27 mouse cellular contexts compared by ENCODE assay signal in the genomic region with DNA sequence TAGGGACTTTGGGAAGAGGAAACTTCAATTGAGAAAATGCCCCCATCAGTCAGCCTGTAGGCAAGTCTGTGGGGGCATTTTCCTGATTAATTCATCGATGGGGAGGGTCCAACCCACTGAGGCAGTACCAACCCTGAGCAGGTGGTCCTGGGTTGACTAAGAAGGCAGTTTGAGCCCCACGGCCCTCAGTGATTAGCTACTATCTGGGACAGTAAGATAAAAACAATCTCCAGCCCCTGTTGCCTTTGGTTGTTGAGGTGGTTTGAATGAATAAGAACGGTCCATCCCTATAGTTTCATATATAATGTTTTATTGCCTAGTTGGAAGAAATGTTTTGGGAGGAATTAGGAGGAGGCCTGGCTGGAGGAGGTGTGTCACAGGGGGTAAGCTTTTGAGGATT. TPM values are rescaled to one million over a fixed set of nuclear protein-coding genes. Genes with fewer than 3 reads are reported as not detected.
DNase-seq lines count a peak whose midpoint lies in the region; ATAC-seq lines count a peak whose summit lies in the region.
"Had no signal": no experiment of that assay in that cellular context is flagged by ENCODE, and none has a peak within 500 bp of the region (broad histone marks: within the 10 kb centered on the region; RNA-seq: fewer than 3 reads in every experiment).

No protein-coding gene starts in this region.

- no peaks in the 10 kb centered on the region for H3K27me3 ChIP-seq in heart, embryonic 16.5 days (ENCODE audit: control insufficient read depth, insufficient read depth, low read length)
- no peaks in the 10 kb centered on the region for H3K27me3 ChIP-seq in liver, embryonic 16.5 days (ENCODE audit: control insufficient read depth, insufficient read depth, low read depth, low read length)
- peaks cover 9% of the 10 kb centered on the region for H3K27me3 ChIP-seq in liver, embryonic 12.5 days (replicated peaks)
- no peaks in the 10 kb centered on the region for H3K27me3 ChIP-seq in lung, embryonic 16.5 days (ENCODE audit: control insufficient read depth, insufficient read depth, low read depth, low read length)
- H3K27me3 ChIP-seq: embryonic facial prominence, embryonic 12.5 days; embryonic facial prominence, embryonic 15.5 days; heart, embryonic 13.5 days had no signal

- ATAC-seq in heart, embryonic 16.5 days (replicated peaks; ENCODE audit: extremely low read depth, insufficient read depth, low FRiP score), result no peak
- peak; percentile 57 for ATAC-seq in liver, embryonic 16.5 days (ENCODE audit: low read depth)
- ATAC-seq in liver, embryonic 12.5 days, result no peak
- ATAC-seq in lung, embryonic 16.5 days (ENCODE audit: low read depth), result no peak
- ATAC-seq: forebrain, embryonic 14.5 days; forebrain, postnatal 0 days; hindbrain, postnatal 0 days; Patski had no signal

- H3K9ac ChIP-seq in heart, embryonic 16.5 days (ENCODE audit: low read length), result no peak overlapping the region
- H3K9ac ChIP-seq in liver, embryonic 16.5 days (ENCODE audit: low read depth, low read length), result no peak overlapping the region
- no peak overlapping the region for H3K9ac ChIP-seq in liver, embryonic 12.5 days
- H3K9ac ChIP-seq in lung, embryonic 16.5 days (ENCODE audit: low read length), result no peak overlapping the region; the same call in 1 of the 2 replicates
- H3K9ac ChIP-seq: embryonic facial prominence, embryonic 12.5 days; embryonic facial prominence, embryonic 15.5 days; forebrain, postnatal 0 days; heart, embryonic 13.5 days; hindbrain, embryonic 14.5 days had no signal

- H3K36me3 ChIP-seq in heart, embryonic 16.5 days (ENCODE audit: control insufficient read depth, insufficient read depth), result no peaks in the 10 kb centered on the region
- no peaks in the 10 kb centered on the region for H3K36me3 ChIP-seq in liver, embryonic 16.5 days (ENCODE audit: control insufficient read depth, insufficient read depth)
- no peaks in the 10 kb centered on the region for H3K36me3 ChIP-seq in liver, embryonic 12.5 days
- H3K36me3 ChIP-seq in lung, embryonic 16.5 days (ENCODE audit: control insufficient read depth, insufficient read depth, low read length), result no peaks in the 10 kb centered on the region
- H3K36me3 ChIP-seq: embryonic facial prominence, embryonic 12.5 days; embryonic facial prominence, embryonic 15.5 days; heart, embryonic 13.5 days had no signal

- H3K4me2 ChIP-seq in heart, embryonic 16.5 days (ENCODE audit: low read depth, low read length), result no peak overlapping the region
- H3K4me2 ChIP-seq in liver, embryonic 16.5 days (ENCODE audit: low read depth, low read length), result no peak overlapping the region
- H3K4me2 ChIP-seq in liver, embryonic 12.5 days, result no peak overlapping the region
- no peak overlapping the region for H3K4me2 ChIP-seq in lung, embryonic 16.5 days (ENCODE audit: low read depth, low read length)
- H3K4me2 ChIP-seq: embryonic facial prominence, embryonic 12.5 days; embryonic facial prominence, embryonic 15.5 days; heart, embryonic 13.5 days; hindbrain, embryonic 14.5 days had no signal

- peaks cover 9% of the 10 kb centered on the region for H3K4me1 ChIP-seq in heart, embryonic 16.5 days (ENCODE audit: control insufficient read depth, insufficient read depth, low read length)
- H3K4me1 ChIP-seq in liver, embryonic 16.5 days (ENCODE audit: control insufficient read depth, low read depth, low read length), result peaks cover 4% of the 10 kb centered on the region
- H3K4me1 ChIP-seq in liver, embryonic 12.5 days, result peaks cover 26% of the 10 kb centered on the region
- peaks cover 35% of the 10 kb centered on the region for H3K4me1 ChIP-seq in lung, embryonic 16.5 days (replicated peaks; ENCODE audit: control insufficient read depth, insufficient read depth, low read length)
- H3K4me1 ChIP-seq: embryonic facial prominence, embryonic 12.5 days; embryonic facial prominence, embryonic 15.5 days had no signal

- no peaks in the 10 kb centered on the region for H3K9me3 ChIP-seq in heart, embryonic 16.5 days (replicated peaks; ENCODE audit: control insufficient read depth, low read length)
- H3K9me3 ChIP-seq in liver, embryonic 16.5 days (replicated peaks; ENCODE audit: control insufficient read depth, low read length), result no peaks in the 10 kb centered on the region
- no peaks in the 10 kb centered on the region for H3K9me3 ChIP-seq in liver, embryonic 12.5 days (replicated peaks)
- H3K9me3 ChIP-seq in lung, embryonic 16.5 days (ENCODE audit: control insufficient read depth, low read length), result no peaks in the 10 kb centered on the region
- H3K9me3 ChIP-seq: embryonic facial prominence, embryonic 12.5 days; embryonic facial prominence, embryonic 15.5 days; heart, embryonic 13.5 days had no signal

- DNase-seq in heart, postnatal 4 days, result no peak
- no peak for DNase-seq in lung, postnatal 14 days
- no peak for DNase-seq in gastrocnemius, postnatal 4 days (ENCODE audit: low spot score in 2 of 2)
- DNase-seq: adrenal gland, postnatal 14 days; cerebellum, adult 11 months; cerebellum, adult 2 months; cerebellum, adult 9-11 months; cerebellum, postnatal 25 days; forebrain, postnatal 0 days; gastrocnemius, postnatal 14 days; heart, postnatal 10 days; heart, postnatal 36 days had no signal

- H3K4me3 ChIP-seq in heart, embryonic 16.5 days (ENCODE audit: low read length), result no peak overlapping the region
- H3K4me3 ChIP-seq in liver, embryonic 16.5 days (ENCODE audit: low read depth, low read length), result no peak overlapping the region
- no peak overlapping the region for H3K4me3 ChIP-seq in liver, embryonic 12.5 days
- no peak overlapping the region for H3K4me3 ChIP-seq in lung, embryonic 16.5 days (ENCODE audit: low read length)
- H3K4me3 ChIP-seq: embryonic facial prominence, embryonic 12.5 days; embryonic facial prominence, embryonic 15.5 days; gastrocnemius, adult 2 months; heart, embryonic 13.5 days had no signal

- peak overlapping the region; percentile 9; the same call in 1 of the 2 replicates for H3K27ac ChIP-seq in heart, embryonic 16.5 days (ENCODE audit: low read length)
- no peak overlapping the region for H3K27ac ChIP-seq in liver, embryonic 16.5 days (ENCODE audit: low read length)
- H3K27ac ChIP-seq in liver, embryonic 12.5 days, result no peak overlapping the region
- peak overlapping the region; percentile 93 for H3K27ac ChIP-seq in lung, embryonic 16.5 days (ENCODE audit: low read length)
- H3K27ac ChIP-seq: embryonic facial prominence, embryonic 12.5 days; embryonic facial prominence, embryonic 15.5 days; gastrocnemius, adult 2 months; hindbrain, embryonic 14.5 days; hindbrain, postnatal 0 days had no signal

- 75% methylated on average over 3 of the region's 3 CpGs for WGBS in heart, embryonic 16.5 days
- 34% methylated on average over 3 of the region's 3 CpGs for WGBS in liver, embryonic 16.5 days (ENCODE audit: insufficient replicate concordance)
- 32% methylated on average over 3 of the region's 3 CpGs for WGBS in liver, embryonic 12.5 days (ENCODE audit: insufficient replicate concordance)
- WGBS in lung, embryonic 16.5 days, result 85% methylated on average over 3 of the region's 3 CpGs

RNA-seq across cellular contexts. Expression of gene Hopx, which starts 36.8 kb away (rescaled TPM):
- 16.7 and 21.9 TPM in 2 replicates for polyA plus RNA-seq in heart, embryonic 16.5 days (2015; fragmentation: Nextera tagmentation; extraction: Ambion mirVana)
- total RNA-seq in heart, postnatal 4 days (2021), result 100 to 1,000 TPM; 432 to 451 TPM
- 0.13 and 0.25 TPM in 2 replicates for polyA plus RNA-seq in liver, embryonic 16.5 days (2015; fragmentation: Nextera tagmentation; extraction: Ambion mirVana)
- 0.19 TPM in 1 of 2 replicates, not detected in the other for polyA plus RNA-seq in liver, embryonic 12.5 days (2016; fragmentation: Nextera tagmentation; extraction: Ambion mirVana)
- 13.6 and 18.1 TPM in 2 replicates for polyA plus RNA-seq in lung, embryonic 16.5 days (2015; fragmentation: Nextera tagmentation; extraction: Ambion mirVana)
- 10 to 100 TPM; 15.1 to 16.1 TPM for total RNA-seq in gastrocnemius, postnatal 4 days (2021)
- polyA plus RNA-seq: Patski had no signal

RNA-seq across cellular contexts. Expression of gene Spink2, which starts 59.5 kb away (rescaled TPM):
- polyA plus RNA-seq in heart, embryonic 16.5 days (2015; fragmentation: Nextera tagmentation; extraction: Ambion mirVana), result 2.4 and 2.6 TPM in 2 replicates
- total RNA-seq in heart, postnatal 4 days (2021), result under 1 TPM; 0.48 to 0.74 TPM
- polyA plus RNA-seq in liver, embryonic 16.5 days (2015; fragmentation: Nextera tagmentation; extraction: Ambion mirVana), result not detected in 2 replicates
- 0.23 TPM in 1 of 2 replicates, not detected in the other for polyA plus RNA-seq in liver, embryonic 12.5 days (2016; fragmentation: Nextera tagmentation; extraction: Ambion mirVana)
- polyA plus RNA-seq in lung, embryonic 16.5 days (2015; fragmentation: Nextera tagmentation; extraction: Ambion mirVana), result 2.7 and 3.8 TPM in 2 replicates
- 1 to 10 TPM; 2.7 to 4.0 TPM for total RNA-seq in gastrocnemius, postnatal 4 days (2021)
- total RNA-seq: adrenal gland, adult 18-20 months; adrenal gland, postnatal 14 days; common myeloid progenitor, adult 5-6 weeks; forebrain, postnatal 0 days; gastrocnemius, adult 2 months; heart, adult 18-20 months; hindbrain, postnatal 0 days had no signal
- polyA plus RNA-seq: cerebellum, adult 2 months; Patski had no signal

Comparison
In these comparisons a context has a peak if more than half of its experiments do, and no peak if none do; other contexts are left out.
1. H3K27ac ChIP-seq: peak in heart, embryonic 16.5 days (single experiment) and lung, embryonic 16.5 days (single experiment); none in liver, embryonic 16.5 days (single experiment) and liver, embryonic 12.5 days (single experiment).
2. RNA of gene Hopx, which starts 36.8 kb away (polyA plus RNA-seq): 16.7 to 21.9 TPM in heart, embryonic 16.5 days and 13.6 to 18.1 TPM in lung, embryonic 16.5 days; 0.13 to 0.25 TPM in liver, embryonic 16.5 days and 0.19 TPM in liver, embryonic 12.5 days; every median in the first group is over 10 times any median in the second.